In the genomic region with DNA sequence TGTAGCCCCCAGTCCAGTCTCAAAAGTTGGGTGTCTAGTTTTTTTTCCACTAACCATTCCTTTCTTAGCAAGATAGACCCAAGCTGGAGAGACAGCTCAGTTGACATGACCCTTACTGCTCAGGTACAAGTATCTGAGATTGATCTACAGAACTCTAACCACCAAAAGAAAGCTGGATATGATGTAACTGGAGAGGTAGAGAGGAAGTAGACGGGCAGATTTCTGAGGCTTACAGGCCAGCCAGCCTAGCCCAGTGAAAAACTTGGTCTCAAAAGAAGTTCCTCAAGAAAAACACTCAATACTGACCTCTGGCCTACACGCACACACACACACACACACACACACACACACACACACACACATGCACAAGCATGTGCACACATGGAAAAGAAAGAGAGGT, we compare ENCODE assay signal across 28 mouse cellular contexts.
"Had no signal": no experiment of that assay in that cellular context is flagged by ENCODE, and none has a peak within 500 bp of the region (broad histone marks: within the 10 kb centered on the region; RNA-seq: fewer than 3 reads in every experiment).

No protein-coding gene starts in this region.

- H3K36me3 ChIP-seq: embryonic facial prominence, embryonic 10.5 days; embryonic facial prominence, embryonic 12.5 days; embryonic facial prominence, embryonic 13.5 days; embryonic facial prominence, embryonic 15.5 days; forebrain, embryonic 10.5 days; forebrain, embryonic 12.5 days; forebrain, embryonic 15.5 days had no signal

- H3K4me3 ChIP-seq: embryonic facial prominence, embryonic 10.5 days; embryonic facial prominence, embryonic 12.5 days; embryonic facial prominence, embryonic 13.5 days; embryonic facial prominence, embryonic 15.5 days; erythroblast, embryonic 14.5 days; forebrain, embryonic 10.5 days; forebrain, embryonic 12.5 days; forebrain, embryonic 13.5 days; forebrain, embryonic 15.5 days; gastrocnemius, adult 2 months had no signal

- H3K27me3 ChIP-seq: embryonic facial prominence, embryonic 12.5 days; embryonic facial prominence, embryonic 13.5 days; embryonic facial prominence, embryonic 15.5 days; forebrain, embryonic 12.5 days; forebrain, embryonic 13.5 days; forebrain, embryonic 15.5 days had no signal

- DNase-seq: cerebellum, adult 18-20 months; cerebellum, adult 2 months; cerebellum, adult 8-10 months; cerebellum, adult 9-10 months; cerebellum, adult 9-11 months; cerebellum, postnatal 10 days; cerebellum, postnatal 14 days; cerebellum, postnatal 25 days; cerebellum, postnatal 36 days; embryo, embryonic 11 days; forebrain, postnatal 0 days; gastrocnemius, adult 2 months; gastrocnemius, postnatal 10 days; gastrocnemius, postnatal 14 days; gastrocnemius, postnatal 25 days; gastrocnemius, postnatal 36 days; heart, adult 18-20 months had no signal

- H3K27ac ChIP-seq: embryonic facial prominence, embryonic 10.5 days; embryonic facial prominence, embryonic 12.5 days; embryonic facial prominence, embryonic 13.5 days; embryonic facial prominence, embryonic 15.5 days; forebrain, embryonic 10.5 days; forebrain, embryonic 12.5 days; forebrain, embryonic 13.5 days; forebrain, embryonic 15.5 days; gastrocnemius, adult 2 months had no signal

- H3K9ac ChIP-seq: embryonic facial prominence, embryonic 12.5 days; embryonic facial prominence, embryonic 13.5 days; embryonic facial prominence, embryonic 15.5 days; forebrain, embryonic 12.5 days; forebrain, embryonic 13.5 days; forebrain, embryonic 15.5 days; forebrain, postnatal 0 days had no signal

- ATAC-seq: forebrain, embryonic 13.5 days; forebrain, embryonic 14.5 days; forebrain, embryonic 16.5 days; forebrain, postnatal 0 days had no signal
